Mouse (Mus musculus) myocyte (in vitro differentiated cells): ENCODE measurements around the gene Camta1.

ENCODE experiments used
- POLR2A ChIP-seq: IDR thresholded peaks from one replicate; pipeline ENCODE4 v1.6.1; 2011; ENCODE audit warnings: low read depth, mild to moderate bottlenecking, control low read depth, moderate library complexity; ENCODE audit not compliant: insufficient read length
- TCF12 ChIP-seq: IDR thresholded peaks from one replicate; pipeline ENCODE4 v1.6.1; 2011; ENCODE audit warnings: mild to moderate bottlenecking, control low read depth; ENCODE audit not compliant: poor library complexity, insufficient read depth, severe bottlenecking

DNA sequence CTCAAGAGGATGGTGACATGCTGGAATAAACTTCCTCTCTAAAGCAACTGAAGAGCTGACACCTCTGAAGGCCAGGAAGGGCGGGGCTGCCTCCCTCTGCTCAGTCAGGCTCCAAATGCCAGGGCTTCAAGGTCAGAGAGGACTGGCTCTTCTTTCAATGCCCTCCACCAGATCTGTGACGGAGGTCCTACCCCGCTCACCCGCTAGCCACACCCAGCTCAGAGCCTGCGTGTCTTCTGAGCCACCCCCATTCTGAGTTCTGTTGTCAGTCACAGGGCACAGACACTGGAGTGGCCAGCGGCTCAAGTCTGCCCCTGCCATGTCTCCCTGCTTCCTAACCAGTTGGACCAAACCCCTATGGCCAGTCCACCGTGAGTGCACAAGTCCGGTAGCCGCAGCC is 224.3 kb downstream of the Camta1 start:
- TF ChIP-seq TCF12 (no peak), POLR2A (no peak)
